Mouse (Mus musculus): ENCODE measurements around the gene Cep162. TPM values are rescaled to one million over a fixed set of nuclear protein-coding genes. Genes with fewer than 3 reads are reported as not detected.

Gene Cep162
- polyA plus RNA-seq (2015; fragmentation: Nextera tagmentation; extraction: Ambion mirVana) = 4.1 TPM in 2 replicates

GRCm38 (mm10) chr9:87254903-87255695 lies at the start of gene Cep162:
Gene Cep162, minus strand, starts transcription at chr9:87255536.
- Histone ChIP-seq H3K9me3 (replicated peaks; ENCODE audit: control insufficient read depth, low read length) (no peaks in the 10 kb centered on the region; the same call in 1 of the 2 replicates), H3K4me1 (ENCODE audit: control insufficient read depth, insufficient read depth, low read length) (peaks cover 2% of the 10 kb centered on the region), H3K27me3 (ENCODE audit: control insufficient read depth, insufficient read depth, low read length) (no peaks in the 10 kb centered on the region), H3K27ac (ENCODE audit: low read length) (peak within 1 kb of the TSS; percentile 63), H3K4me3 (ENCODE audit: low read length) (peak within 1 kb of the TSS; percentile 69), H3K9ac (ENCODE audit: low read length) (peak within 1 kb of the TSS; percentile 77), H3K4me2 (ENCODE audit: low read depth, low read length) (peak within 1 kb of the TSS; percentile 85), H3K36me3 (ENCODE audit: control insufficient read depth, insufficient read depth) (no peaks in the 10 kb centered on the region)
- under 1% methylated on average over 41 of the region's 41 CpGs for WGBS
- ATAC-seq (replicated peaks; ENCODE audit: extremely low read depth, insufficient read depth, low FRiP score) = peak; percentile 99

GRCm38 (mm10) chr9:87303196-87303595 lies 47.9 kb upstream of the Cep162 start:
- H3K4me2 ChIP-seq (ENCODE audit: low read depth, low read length) = no peak overlapping the region
- H3K36me3 ChIP-seq (ENCODE audit: control insufficient read depth, insufficient read depth) = no peaks in the 10 kb centered on the region
- no peak overlapping the region for H3K9ac ChIP-seq (ENCODE audit: low read length)
- no peak overlapping the region for H3K4me3 ChIP-seq (ENCODE audit: low read length)
- H3K27ac ChIP-seq (ENCODE audit: low read length) = no peak overlapping the region
- H3K9me3 ChIP-seq (replicated peaks; ENCODE audit: control insufficient read depth, low read length) = no peaks in the 10 kb centered on the region
- no peak for ATAC-seq (replicated peaks; ENCODE audit: extremely low read depth, insufficient read depth, low FRiP score)
- H3K27me3 ChIP-seq (ENCODE audit: control insufficient read depth, insufficient read depth, low read length) = no peaks in the 10 kb centered on the region
- no peaks in the 10 kb centered on the region for H3K4me1 ChIP-seq (ENCODE audit: control insufficient read depth, insufficient read depth, low read length)

GRCm38 (mm10) chr9:87298900-87299299 lies 43.6 kb upstream of the Cep162 start:
- Histone ChIP-seq H3K27me3 (ENCODE audit: control insufficient read depth, insufficient read depth, low read length) (no peaks in the 10 kb centered on the region), H3K9me3 (replicated peaks; ENCODE audit: control insufficient read depth, low read length) (no peaks in the 10 kb centered on the region), H3K4me3 (ENCODE audit: low read length) (no peak overlapping the region), H3K36me3 (ENCODE audit: control insufficient read depth, insufficient read depth) (no peaks in the 10 kb centered on the region), H3K4me2 (ENCODE audit: low read depth, low read length) (no peak overlapping the region), H3K4me1 (ENCODE audit: control insufficient read depth, insufficient read depth, low read length) (no peaks in the 10 kb centered on the region), H3K27ac (ENCODE audit: low read length) (no peak overlapping the region), H3K9ac (ENCODE audit: low read length) (no peak overlapping the region)
- ATAC-seq (replicated peaks; ENCODE audit: extremely low read depth, insufficient read depth, low FRiP score) = no peak
- 47% methylated on average over 12 of the region's 12 CpGs for WGBS

- no peaks in the 10 kb centered on the region for H3K27me3 ChIP-seq (ENCODE audit: control insufficient read depth, insufficient read depth, low read length)
- H3K36me3 ChIP-seq (ENCODE audit: control insufficient read depth, insufficient read depth) = no peaks in the 10 kb centered on the region
- WGBS = 61% methylated on average over 1 of the region's 1 CpGs
- H3K4me1 ChIP-seq (ENCODE audit: control insufficient read depth, insufficient read depth, low read length) = no peaks in the 10 kb centered on the region
- ATAC-seq (replicated peaks; ENCODE audit: extremely low read depth, insufficient read depth, low FRiP score) = no peak
- no peak overlapping the region for H3K9ac ChIP-seq (ENCODE audit: low read length)
- no peaks in the 10 kb centered on the region for H3K9me3 ChIP-seq (replicated peaks; ENCODE audit: control insufficient read depth, low read length)
- H3K4me2 ChIP-seq (ENCODE audit: low read depth, low read length) = no peak overlapping the region
- no peak overlapping the region for H3K27ac ChIP-seq (ENCODE audit: low read length)
- H3K4me3 ChIP-seq (ENCODE audit: low read length) = no peak overlapping the region
Measured at GRCm38 (mm10) chr9:87297522-87297921, 42.2 kb upstream of the Cep162 start.

GRCm38 (mm10) chr9:87255696-87256030 lies 327 bp upstream of the Cep162 start:
- H3K36me3 ChIP-seq (ENCODE audit: control insufficient read depth, insufficient read depth) = no peaks in the 10 kb centered on the region
- ATAC-seq (replicated peaks; ENCODE audit: extremely low read depth, insufficient read depth, low FRiP score) = peak; percentile 71
- H3K4me3 ChIP-seq (ENCODE audit: low read length) = peak overlapping the region; percentile 69
- no peaks in the 10 kb centered on the region for H3K27me3 ChIP-seq (ENCODE audit: control insufficient read depth, insufficient read depth, low read length)
- H3K27ac ChIP-seq (ENCODE audit: low read length) = peak overlapping the region; percentile 63
- WGBS = 16% methylated on average over 6 of the region's 6 CpGs
- H3K4me2 ChIP-seq (ENCODE audit: low read depth, low read length) = peak overlapping the region; percentile 85
- H3K4me1 ChIP-seq (ENCODE audit: control insufficient read depth, insufficient read depth, low read length) = peaks cover 2% of the 10 kb centered on the region
- H3K9me3 ChIP-seq (replicated peaks; ENCODE audit: control insufficient read depth, low read length) = no peaks in the 10 kb centered on the region; the same call in 1 of the 2 replicates
- H3K9ac ChIP-seq (ENCODE audit: low read length) = peak overlapping the region; percentile 77

GRCm38 (mm10) chr9:87248118-87248517 lies 7.2 kb downstream of the Cep162 start:
- no peaks in the 10 kb centered on the region for H3K9me3 ChIP-seq (replicated peaks; ENCODE audit: control insufficient read depth, low read length)
- no peak overlapping the region for H3K4me3 ChIP-seq (ENCODE audit: low read length)
- ATAC-seq (replicated peaks; ENCODE audit: extremely low read depth, insufficient read depth, low FRiP score) = no peak
- no peak overlapping the region for H3K9ac ChIP-seq (ENCODE audit: low read length)
- no peak overlapping the region for H3K4me2 ChIP-seq (ENCODE audit: low read depth, low read length)
- no peak overlapping the region for H3K27ac ChIP-seq (ENCODE audit: low read length)
- 33% methylated on average over 3 of the region's 3 CpGs for WGBS
- no peaks in the 10 kb centered on the region for H3K27me3 ChIP-seq (ENCODE audit: control insufficient read depth, insufficient read depth, low read length)
- no peaks in the 10 kb centered on the region for H3K4me1 ChIP-seq (ENCODE audit: control insufficient read depth, insufficient read depth, low read length)
- H3K36me3 ChIP-seq (ENCODE audit: control insufficient read depth, insufficient read depth) = peaks cover 11% of the 10 kb centered on the region

GRCm38 (mm10) chr9:87247678-87248077 lies 7.7 kb downstream of the Cep162 start:
- no peaks in the 10 kb centered on the region for H3K4me1 ChIP-seq (ENCODE audit: control insufficient read depth, insufficient read depth, low read length)
- ATAC-seq (replicated peaks; ENCODE audit: extremely low read depth, insufficient read depth, low FRiP score) = no peak
- no peak overlapping the region for H3K4me2 ChIP-seq (ENCODE audit: low read depth, low read length)
- no peak overlapping the region for H3K27ac ChIP-seq (ENCODE audit: low read length)
- H3K27me3 ChIP-seq (ENCODE audit: control insufficient read depth, insufficient read depth, low read length) = no peaks in the 10 kb centered on the region
- H3K9ac ChIP-seq (ENCODE audit: low read length) = no peak overlapping the region
- peaks cover 11% of the 10 kb centered on the region for H3K36me3 ChIP-seq (ENCODE audit: control insufficient read depth, insufficient read depth)
- no peaks in the 10 kb centered on the region for H3K9me3 ChIP-seq (replicated peaks; ENCODE audit: control insufficient read depth, low read length)
- no peak overlapping the region for H3K4me3 ChIP-seq (ENCODE audit: low read length)
- WGBS = 87% methylated on average over 1 of the region's 1 CpGs

- Histone ChIP-seq H3K4me1 (ENCODE audit: control insufficient read depth, insufficient read depth, low read length) (no peaks in the 10 kb centered on the region), H3K27ac (ENCODE audit: low read length) (no peak overlapping the region), H3K9me3 (replicated peaks; ENCODE audit: control insufficient read depth, low read length) (no peaks in the 10 kb centered on the region), H3K36me3 (ENCODE audit: control insufficient read depth, insufficient read depth) (peaks cover 19% of the 10 kb centered on the region), H3K9ac (ENCODE audit: low read length) (no peak overlapping the region), H3K27me3 (ENCODE audit: control insufficient read depth, insufficient read depth, low read length) (no peaks in the 10 kb centered on the region), H3K4me2 (ENCODE audit: low read depth, low read length) (no peak overlapping the region), H3K4me3 (ENCODE audit: low read length) (no peak overlapping the region)
- WGBS = 71% methylated on average over 4 of the region's 4 CpGs
- ATAC-seq (replicated peaks; ENCODE audit: extremely low read depth, insufficient read depth, low FRiP score) = no peak
Measured at GRCm38 (mm10) chr9:87213204-87213603, 42.1 kb downstream of the Cep162 start.

- H3K36me3 ChIP-seq (ENCODE audit: control insufficient read depth, insufficient read depth) = peaks cover 21% of the 10 kb centered on the region
Measured at GRCm38 (mm10) chr9:87210830-87211339, 44.5 kb downstream of the Cep162 start.

More at GRCm38 (mm10) chr9:87210830-87211339, 44.5 kb downstream of the Cep162 start:
- ATAC-seq (replicated peaks; ENCODE audit: extremely low read depth, insufficient read depth, low FRiP score) = no peak
- WGBS = 84% methylated on average over 9 of the region's 9 CpGs
- Histone ChIP-seq H3K27me3 (ENCODE audit: control insufficient read depth, insufficient read depth, low read length) (no peaks in the 10 kb centered on the region), H3K9ac (ENCODE audit: low read length) (no peak overlapping the region), H3K4me3 (ENCODE audit: low read length) (no peak overlapping the region), H3K27ac (ENCODE audit: low read length) (no peak overlapping the region), H3K9me3 (replicated peaks; ENCODE audit: control insufficient read depth, low read length) (no peaks in the 10 kb centered on the region), H3K4me2 (ENCODE audit: low read depth, low read length) (no peak overlapping the region), H3K4me1 (ENCODE audit: control insufficient read depth, insufficient read depth, low read length) (no peaks in the 10 kb centered on the region)
